Mouse (Mus musculus) layer of hippocampus, postnatal 10 days (tissue): ENCODE measurements around the gene Tmem119. TPM values are rescaled to one million over a fixed set of nuclear protein-coding genes. Genes with fewer than 3 reads are reported as not detected.
"Not testable (repeated sequence)": the region's sequence is repeated elsewhere in the genome, so short reads cannot be mapped to it uniquely, and the experiment has no call there.

ENCODE experiments used
- DNase-seq, 2 experiments: peaks; one replicate each; pipeline ENCODE4 v3.0.0; 2021; ENCODE audit warnings: low spot score in 2 of 2
- total RNA-seq, 2 experiments: library from RNA; stranded (reverse); gene quantifications; 2 replicates each; pipeline ENCODE4 v1.2.3; 2021

Tmem119 gene
- total RNA-seq, 2 experiments from 2014 or later: 11.7 to 13.1 TPM

DNA sequence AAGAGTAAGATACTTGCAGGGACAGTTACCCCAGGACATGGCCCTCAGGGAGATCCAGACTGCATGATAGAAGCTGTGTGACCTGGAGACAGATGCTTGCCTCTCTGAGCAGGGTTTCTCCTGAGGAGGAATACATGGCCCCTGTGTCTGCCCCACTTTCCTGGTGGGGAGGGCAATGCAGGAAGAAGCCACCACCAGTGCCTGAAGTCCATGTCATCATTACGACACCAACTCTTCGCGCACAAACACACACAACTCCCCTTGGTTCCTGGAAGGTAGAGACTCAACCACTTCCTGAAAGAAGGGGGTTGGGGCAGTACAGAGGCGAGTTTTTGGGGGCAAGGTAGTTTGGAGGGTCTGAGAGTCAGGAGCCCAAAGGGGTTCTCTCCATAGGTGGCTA is 23.9 kb upstream of the Tmem119 start:
- DNase-seq: no peak

DNA sequence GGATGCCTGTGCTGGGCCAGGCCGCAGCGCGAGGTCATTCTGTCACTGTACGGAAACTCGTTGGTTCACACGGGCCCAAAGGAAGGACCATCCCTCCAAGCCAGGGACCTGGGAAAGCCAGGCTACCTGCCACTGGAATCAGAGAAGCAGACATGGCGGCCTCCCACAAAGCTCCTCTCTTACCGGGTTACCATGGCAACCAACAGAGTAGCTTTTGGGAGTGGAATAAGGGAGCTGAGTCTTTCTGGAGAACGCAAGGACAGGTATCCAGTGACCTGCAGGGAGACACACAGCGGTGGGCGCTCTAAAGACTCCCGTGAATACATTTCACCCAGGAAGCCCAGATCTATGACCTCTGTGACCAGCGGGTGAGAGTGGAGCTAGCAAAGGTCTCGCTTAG is 18.3 kb upstream of the Tmem119 start:
- no peak for DNase-seq

DNA sequence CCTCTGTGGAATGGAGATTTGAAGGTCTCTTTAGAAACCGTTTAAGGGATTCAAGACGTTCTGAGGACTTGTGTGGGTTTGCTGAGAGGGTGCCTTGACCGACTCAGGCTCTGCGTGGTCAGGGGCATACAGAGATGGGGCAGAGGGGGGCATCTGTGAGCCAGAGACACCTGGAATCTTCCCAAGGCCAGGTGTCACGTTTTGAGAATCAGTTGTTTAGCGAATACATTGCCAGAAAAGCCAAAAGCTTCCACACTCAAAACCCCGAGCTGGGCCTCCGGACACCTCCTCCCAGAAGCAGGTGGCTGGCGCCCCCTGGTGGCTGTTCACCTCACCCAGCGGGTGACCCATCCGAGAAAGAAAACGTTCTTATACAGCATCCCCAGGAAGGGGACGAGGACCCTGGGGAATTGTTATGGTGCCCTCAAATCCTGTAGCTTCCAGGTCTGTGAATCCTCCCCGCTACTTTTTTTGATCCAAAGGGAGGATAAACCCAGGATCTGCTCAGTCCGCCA is 15.4 kb upstream of the Tmem119 start:
- peak; percentile 76 to 77 for DNase-seq

DNA sequence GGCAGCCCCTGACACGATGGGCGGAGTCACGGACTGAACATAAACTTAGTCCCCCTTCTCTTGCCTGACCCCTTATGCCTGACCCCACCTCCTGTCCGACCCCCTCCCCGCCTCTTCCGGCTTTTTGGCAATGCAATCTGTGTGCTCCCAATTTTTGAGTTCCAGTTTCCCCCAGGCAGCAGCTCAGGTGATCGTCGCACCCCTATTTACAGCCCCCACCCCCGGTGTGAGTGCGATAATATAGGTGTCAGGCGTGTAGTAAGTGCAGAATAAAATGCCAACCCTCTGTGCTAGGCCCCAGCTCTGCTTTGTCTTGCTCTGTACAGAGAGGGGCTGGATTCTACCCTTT is 14.7 kb upstream of the Tmem119 start:
- no peak for DNase-seq

DNA sequence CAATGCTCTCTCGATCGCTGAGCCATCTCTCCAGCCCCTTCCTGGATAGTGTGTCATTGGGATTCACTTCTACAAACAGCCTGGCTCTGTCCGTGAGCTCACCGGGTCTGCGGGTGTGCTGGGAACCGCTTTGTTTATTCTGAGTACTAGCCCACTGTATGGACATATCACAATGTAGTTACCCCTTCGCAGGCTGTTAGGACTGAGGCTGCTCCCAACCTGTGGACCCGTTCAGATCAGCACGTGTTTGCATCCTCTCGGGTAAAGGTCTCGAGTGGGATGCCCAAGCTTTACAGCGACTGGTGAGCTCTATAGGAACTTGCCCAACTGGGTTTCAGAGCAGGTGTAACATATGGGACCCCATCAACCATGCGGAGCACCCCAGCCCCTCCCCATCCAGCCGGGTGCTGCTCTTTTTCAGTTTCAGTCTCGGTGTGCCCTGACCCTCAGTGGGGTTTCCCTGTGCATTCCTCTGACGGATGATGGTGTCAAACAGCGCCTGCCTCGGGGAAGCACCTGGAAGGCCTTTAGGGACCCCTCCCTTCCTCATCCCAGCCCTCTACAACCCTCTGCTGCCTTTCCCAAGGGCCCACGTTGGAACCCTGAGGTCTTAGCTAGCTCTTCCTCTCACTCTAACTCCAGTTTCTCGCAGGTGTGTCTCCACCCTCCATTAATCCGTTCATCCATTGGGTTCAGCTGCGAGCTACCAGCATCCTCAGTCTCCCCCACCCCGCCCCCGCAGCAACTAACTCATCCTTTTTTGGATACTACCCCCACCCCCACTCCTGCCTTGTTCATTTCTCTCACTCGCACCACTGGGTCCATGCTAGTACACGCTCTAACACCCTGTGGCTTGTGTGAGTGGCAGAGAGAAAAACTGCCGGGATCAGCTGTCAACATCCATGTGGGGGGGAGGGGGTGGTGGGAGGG is 14.1 kb upstream of the Tmem119 start:
- DNase-seq: no peak

DNA sequence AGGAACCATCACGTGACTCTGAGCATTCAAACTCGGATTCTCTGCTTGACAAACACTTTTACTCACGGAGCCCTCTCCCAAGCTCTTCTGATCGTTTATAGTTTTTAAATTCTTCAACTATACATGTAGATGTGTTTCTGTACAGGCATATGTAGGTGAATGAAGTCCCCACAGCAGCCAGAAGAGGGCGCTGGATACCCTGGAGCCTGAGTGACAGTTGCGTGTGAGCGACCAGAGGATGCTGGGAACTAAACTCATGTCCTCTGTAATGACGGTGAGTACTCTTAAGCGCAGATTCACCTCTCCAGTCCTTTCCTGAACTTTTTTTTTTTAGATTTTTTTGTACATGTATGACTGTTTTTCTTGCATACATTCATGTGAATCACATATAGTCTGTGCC is 13.3 kb upstream of the Tmem119 start:
- DNase-seq: no peak

DNA sequence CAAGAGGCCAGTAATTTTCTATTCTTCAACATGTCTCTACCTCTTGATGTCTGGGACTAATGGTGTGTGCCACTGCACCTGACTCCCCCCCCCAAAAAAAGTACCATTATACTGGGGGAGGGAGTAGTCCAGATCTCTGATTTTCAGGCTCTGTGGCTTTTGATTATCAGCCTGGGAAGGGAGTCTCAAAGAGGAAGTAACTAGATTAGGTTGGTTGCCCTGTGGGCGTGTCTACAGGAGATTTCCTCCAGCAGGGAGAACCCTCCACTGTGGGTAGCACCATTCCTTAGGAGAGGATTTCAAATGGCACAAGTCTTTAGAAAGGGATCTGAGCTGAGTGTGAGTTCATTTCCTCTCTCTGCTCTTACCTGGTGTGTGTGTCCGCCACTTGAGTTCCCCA is 12.3 kb upstream of the Tmem119 start:
- no peak for DNase-seq

DNA sequence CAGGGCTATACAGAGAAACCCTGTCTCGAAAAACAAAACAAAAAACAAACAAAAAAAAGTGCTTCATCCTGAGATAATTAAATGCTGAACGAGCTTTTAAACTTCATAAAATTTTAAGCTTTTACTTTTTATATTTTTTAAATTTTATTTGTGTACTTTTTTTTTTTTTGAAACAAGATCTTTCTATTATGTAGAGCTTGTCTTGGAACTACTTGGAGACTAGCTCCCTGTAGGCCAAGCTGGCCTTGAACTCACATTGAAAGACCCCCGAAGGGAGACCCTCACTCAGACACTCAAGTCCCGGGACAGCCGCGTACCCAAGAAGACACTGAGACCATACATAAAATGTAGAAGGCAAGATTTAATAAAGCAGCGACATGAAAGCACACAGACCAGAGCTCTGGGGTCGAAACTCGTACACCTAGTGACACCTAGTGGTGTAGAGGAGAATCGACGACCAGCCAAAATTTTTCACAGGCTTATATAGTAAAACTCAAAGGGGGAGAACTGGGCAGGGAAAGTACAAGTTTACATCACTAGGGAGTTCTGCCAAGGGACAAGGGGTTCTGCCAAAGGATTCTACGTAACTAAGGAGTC is 11.6 kb upstream of the Tmem119 start:
- DNase-seq: not testable (repeated sequence)

DNA sequence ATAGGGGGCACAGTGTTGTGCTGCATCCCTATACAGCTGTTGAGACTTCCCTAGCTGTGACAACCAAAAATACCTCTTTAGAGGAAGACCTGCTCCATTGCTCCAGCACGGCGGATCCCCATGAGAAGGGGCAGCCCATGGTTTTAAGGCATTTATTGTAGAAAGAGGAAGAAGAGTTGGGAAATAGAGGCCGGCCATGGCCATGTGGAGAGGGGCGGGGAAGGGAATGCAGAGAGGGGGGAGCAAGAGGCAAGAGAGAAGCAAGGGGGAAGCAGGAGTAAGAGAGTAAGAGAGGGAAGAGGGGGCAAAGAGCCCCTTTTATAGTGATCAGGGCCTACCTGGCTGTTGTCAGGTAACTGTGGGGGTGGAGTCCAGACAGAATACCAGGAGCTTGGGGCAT is 9.8 kb upstream of the Tmem119 start:
- DNase-seq: no peak

DNA sequence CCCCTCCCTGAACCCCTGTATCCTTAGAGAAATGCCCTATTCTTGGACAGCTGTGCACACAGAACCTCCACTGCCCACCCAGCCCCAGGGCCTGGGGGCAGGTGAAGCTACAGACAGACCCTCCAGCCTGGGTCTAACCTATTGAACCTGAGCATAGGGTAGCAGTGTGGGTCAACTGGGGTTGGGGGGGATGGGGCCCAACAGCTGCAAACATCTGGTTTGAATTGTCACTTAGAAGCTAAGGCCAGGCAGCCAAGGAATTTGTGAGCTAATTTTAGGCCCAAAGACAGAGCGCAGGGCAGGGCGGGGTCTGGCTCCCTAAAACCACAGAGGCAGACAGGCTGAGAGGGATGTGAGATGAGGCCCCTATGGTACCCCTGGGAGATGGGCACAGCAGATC is 7.9 kb upstream of the Tmem119 start:
- no peak for DNase-seq

DNA sequence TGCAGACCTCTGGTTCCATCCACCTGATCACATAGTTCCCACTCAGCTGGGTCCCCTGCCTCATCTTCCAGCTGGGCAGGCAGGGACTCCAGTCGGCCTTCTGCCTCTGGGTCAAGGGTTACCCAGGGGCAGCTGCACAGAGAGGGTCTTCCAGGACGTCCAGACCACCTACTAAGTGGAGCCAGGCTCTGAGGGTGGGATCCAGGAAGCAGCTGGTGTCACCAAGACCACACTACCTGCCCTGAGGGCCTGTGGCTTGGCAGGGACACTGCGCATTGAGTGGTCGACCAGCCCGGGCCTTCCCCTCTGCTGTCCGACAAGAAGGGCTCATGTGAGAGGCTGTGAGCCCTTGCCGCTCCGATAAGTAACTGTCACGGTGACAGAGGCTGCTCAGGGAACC is 7.4 kb upstream of the Tmem119 start:
- no peak for DNase-seq

DNA sequence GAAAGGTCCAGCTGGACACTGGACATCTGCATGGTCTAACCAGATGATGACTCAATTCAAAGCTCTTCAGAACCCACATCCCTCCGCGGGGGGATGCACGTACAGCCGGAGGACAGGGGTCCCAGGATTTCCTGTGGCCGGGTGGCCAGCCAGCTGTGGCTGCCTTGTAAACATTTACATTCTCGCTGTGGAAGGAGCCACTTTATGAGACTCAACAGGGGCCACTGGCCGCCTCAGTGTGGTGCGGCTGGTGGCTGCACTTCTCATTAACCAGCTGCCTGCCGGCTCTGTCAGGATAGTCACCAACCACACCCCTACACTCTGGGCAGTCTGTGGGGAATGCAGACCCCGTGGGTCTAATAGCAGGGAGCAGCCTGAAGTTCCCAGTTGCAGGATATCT is 6.1 kb upstream of the Tmem119 start:
- no peak for DNase-seq

DNA sequence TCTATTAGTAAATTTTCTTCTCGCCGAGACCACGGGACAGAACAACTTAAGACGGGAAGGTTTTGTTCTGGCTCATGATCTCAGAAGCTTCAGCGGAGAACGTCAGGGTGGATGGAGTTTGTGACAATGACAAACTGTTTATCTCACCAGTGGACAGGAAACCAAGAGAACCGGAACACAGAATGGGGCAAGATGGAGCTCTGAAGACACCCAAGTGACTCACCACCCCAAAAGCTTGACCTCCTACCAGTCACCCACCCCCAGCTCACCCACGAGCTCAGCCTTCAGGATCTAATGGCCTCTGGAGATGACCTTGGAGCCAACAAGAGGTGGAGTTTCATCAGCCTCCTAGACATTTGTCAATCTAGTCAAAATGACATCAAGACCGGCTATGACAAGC is 5.0 kb upstream of the Tmem119 start:
- no peak for DNase-seq

DNA sequence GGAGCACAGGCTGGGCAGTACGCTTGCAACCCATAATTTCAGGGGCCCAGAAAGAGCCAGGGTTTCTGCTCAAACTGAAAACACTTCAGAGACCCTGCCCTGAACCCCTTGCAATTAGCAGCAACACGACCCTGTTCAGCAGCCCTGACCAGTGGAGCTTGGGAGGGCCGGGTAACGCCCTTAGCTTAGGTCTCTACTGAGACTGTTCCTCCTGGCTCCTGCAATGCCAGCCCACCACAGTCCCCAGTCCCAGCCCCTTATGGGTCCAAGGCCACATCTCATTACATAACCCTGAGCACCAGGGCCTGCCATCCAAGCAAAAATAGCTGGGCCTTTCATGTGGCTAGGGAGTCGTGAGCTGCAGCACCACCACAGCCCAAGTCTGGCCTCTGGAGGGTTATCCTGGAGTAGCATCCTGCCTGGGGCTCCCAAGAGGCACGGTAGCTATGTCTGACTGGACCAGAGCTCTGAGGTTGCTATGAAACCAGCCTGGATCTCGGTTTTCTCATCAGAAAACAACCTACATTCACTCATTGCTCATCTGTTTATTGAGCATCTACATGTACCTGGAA is 4.2 kb upstream of the Tmem119 start:
- no peak for DNase-seq

DNA sequence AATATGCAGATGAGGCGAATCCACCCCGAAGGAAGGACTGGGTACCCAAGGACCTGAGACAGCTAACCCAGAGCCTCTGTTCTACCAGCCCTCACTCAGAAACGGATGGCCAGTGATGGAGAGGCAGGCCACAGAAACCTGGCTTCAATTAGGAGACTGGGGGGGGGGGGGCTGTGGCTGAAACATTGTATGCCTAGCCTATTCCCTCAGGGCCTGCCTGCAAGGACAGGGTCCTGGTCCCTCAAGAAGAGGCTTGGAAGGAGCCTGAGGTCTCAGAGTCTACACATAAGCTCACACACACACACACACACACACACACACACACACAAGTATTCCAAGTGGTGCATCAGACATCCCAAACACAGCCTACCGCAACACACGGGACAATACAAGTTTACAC is 625 bp downstream of the Tmem119 start:
- DNase-seq: no peak

DNA sequence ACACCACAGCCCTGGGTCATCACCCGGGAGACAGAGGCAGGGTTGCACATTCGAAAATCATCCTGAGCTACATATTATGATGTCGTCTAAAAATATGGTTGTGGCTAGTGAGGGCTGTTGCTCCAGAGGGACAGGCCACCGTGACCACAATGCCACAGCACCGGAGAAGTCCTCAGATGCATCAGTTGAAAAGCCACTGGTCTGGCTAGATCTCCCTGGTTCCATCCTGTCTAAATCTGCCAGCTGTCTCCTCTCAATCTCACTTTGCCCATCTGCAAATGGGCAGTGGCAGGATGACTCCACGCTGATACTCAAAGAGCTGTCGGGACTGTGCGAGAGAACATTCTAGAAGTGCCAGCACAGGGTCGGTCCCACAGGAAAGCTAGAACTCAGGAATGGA is 1.8 kb downstream of the Tmem119 start:
- DNase-seq: no peak

DNA sequence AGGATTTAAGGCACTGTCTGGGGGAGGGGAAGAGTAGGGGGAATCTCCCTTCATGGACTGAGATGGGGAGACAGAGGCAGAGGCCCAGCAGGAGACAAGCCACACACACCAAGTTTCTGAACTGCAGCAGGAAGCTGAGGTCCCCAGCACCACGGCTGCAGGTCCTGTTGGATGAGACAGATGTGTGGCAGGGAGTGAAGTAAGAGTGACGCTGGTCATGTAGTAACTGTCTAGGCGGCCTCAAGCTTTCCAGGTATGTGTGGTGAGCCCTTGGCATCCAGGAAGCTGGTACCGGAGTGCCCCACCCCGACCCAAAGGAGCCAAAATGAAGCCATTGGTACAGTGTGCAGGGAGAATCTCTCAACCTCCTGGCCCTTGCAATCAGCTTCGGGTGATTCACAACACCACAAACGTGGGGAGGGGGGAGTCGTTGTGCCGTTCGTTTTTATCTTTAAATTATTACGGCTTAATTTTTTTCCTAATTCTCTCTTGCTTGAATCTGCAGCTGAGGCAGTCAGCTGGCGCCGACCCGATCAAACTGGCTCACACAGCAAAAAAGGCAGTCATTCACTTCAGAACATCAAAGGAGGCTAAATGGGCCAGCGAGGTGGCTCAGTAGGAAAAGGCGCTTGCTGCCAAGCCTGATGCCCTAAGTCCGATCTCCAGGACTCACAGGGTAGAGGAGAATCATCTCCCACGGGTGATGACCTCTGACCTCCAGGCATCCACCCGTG is 3.0 kb downstream of the Tmem119 start:
- no peak for DNase-seq

DNA sequence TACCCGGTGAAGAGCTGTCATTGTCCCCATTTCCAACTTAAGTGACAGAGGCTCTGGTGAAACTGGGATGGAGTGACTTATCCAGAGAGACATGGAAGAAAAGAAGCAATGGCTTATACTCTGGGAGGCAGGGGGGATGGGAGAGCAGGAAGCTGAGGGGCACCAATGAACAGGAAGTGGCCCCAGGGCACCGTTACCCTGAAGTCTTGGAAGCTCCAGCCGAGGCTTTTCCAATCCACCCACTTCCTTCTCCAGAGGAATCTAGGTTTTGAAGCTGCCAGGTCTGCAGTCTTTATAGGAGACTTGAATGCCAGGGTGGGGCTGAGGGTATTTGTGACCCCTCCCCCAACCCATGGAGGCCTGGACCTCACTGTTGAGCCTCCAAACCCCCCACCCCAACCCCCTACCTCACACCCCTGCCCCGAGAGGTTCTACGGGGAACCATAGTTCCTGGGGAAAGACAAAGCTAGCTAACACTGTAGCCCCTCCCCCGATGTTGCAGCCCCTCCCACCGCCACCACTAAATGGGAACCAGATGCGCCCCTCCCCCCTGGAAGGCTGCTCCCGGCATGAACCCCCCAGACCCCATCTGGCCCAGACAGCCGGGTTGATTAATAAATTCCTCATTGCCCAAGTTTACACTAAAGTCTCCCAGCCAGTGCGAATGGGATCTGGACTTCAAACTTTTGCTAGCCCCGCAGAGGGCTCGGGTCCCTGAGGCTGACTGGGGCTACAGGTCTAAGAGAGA is 3.7 kb downstream of the Tmem119 start:
- DNase-seq: no peak

DNA sequence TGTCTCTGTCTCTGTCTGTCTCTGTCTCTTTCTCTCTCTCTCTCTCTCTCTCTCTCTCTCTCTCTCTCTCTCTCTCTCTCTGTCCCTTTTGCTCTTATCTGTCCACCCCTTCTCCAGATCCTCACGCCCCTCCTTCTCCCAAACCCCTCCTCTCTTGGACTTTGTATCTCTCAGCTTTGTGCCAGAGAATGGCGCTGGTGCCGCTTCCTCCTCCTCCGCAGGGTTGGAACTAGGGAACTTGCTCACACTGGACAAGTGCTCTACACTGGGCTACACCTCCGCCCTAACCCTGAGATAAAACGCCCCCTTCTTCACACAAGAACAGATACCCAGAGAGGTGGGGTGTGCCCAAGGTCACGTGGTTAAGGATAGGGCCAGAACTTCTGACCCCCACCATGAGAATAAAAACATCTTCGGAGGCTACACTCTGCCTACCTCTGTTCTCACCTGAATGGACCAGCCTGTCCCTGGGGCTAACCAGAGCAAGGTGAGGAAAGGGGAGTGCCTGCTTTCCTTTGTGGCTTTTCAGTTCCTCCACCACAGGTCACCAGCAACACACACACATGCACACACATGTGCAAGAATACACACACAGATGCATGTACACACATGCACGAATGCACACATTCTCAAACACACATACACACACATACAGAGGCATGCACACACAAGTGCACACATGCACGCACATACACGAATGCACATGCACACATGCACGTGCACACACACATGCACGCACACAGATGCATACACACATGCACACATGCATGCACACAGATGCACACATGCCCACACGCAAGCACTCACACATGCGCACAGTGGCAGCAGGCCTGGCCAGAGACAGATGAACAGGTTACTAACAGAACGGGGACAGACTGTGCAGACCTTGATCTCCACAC is 8.9 kb downstream of the Tmem119 start:
- no peak for DNase-seq
